Mouse (Mus musculus) hindbrain, postnatal 0 days (tissue): ENCODE data around the gene Hoxd4. TPM values are rescaled to one million over a fixed set of nuclear protein-coding genes. Genes with fewer than 3 reads are reported as not detected.
A peak's percentile ranks its signal among the peaks of the same experiment; 100 is the strongest.

Experiments
- ATAC-seq: fragments of 200-750 bp; cut with Nextera tagmentation; 2 replicates; pipeline ENCODE4 v1.8.0; 2017; ENCODE audit warnings: mild to moderate bottlenecking, moderate TSS enrichment, moderate library complexity
- DNase-seq: peaks from one replicate; pipeline ENCODE4 v3.0.0-alpha.2; 2015; ENCODE audit warnings: low spot score
- H3K27ac ChIP-seq: fragments of 300-500 bp; sonication (generic); 2 replicates; pipeline ENCODE4 v1.5.1; 2014; ENCODE audit warnings: mild to moderate bottlenecking
- H3K27me3 ChIP-seq: fragments of 300-500 bp; sonication (generic); 2 replicates; pipeline ENCODE4 v1.6.1; 2014; ENCODE audit warnings: low read length, mixed read lengths; ENCODE audit not compliant: insufficient read depth
- H3K36me3 ChIP-seq: fragments of 300-500 bp; sonication (generic); 2 replicates; pipeline ENCODE4 v1.6.1; 2014; ENCODE audit warnings: low read length, mixed read lengths; ENCODE audit not compliant: insufficient read depth
- H3K4me1 ChIP-seq: fragments of 300-500 bp; sonication (generic); 2 replicates; pipeline ENCODE4 v1.6.1; 2014; ENCODE audit warnings: antibody characterized with exemption, low read length, mixed read lengths; ENCODE audit not compliant: insufficient read depth
- H3K4me2 ChIP-seq: fragments of 300-500 bp; sonication (generic); 2 replicates; pipeline ENCODE4 v1.6.1; 2014; ENCODE audit warnings: low read depth, mild to moderate bottlenecking, low read length, moderate library complexity, mixed read lengths
- H3K4me3 ChIP-seq: fragments of 300-500 bp; sonication (generic); 2 replicates; pipeline ENCODE4 v1.5.1; 2014; ENCODE audit warnings: low read length
- H3K9ac ChIP-seq: fragments of 300-500 bp; sonication (generic); replicated peaks from 2 replicates; pipeline ENCODE4 v1.6.1; 2014; ENCODE audit warnings: mild to moderate bottlenecking, low read length, moderate library complexity, mixed read lengths
- H3K9me3 ChIP-seq: fragments of 300-500 bp; sonication (generic); 2 replicates; pipeline ENCODE4 v1.6.1; 2016; ENCODE audit warnings: low read length, mixed read lengths
- CTCF ChIP-seq: IDR thresholded peaks from 2 replicates; pipeline ENCODE4 v1.5.1; 2016; ENCODE audit warnings: antibody characterized with exemption, control low read depth, low read depth
- WGBS: fragments of 180-500 bp; shearing (Covaris S2); extraction: QIAGEN DNeasy Blood & Tissue Kit; methylation state at CpG from one replicate; pipeline ENCODE4 v1.1.7; 2014; 5-methylcytosine and 5-hydroxymethylcytosine counted together
- polyA plus RNA-seq: library from polyadenylated mRNA; unstranded; fragments of >200 nt; fragmentation: Nextera tagmentation; extraction: Ambion mirVana; gene quantifications from 2 replicates; pipeline ENCODE4 v1.2.1, GENCODE M21; 2015
- total RNA-seq: library from RNA; depleted of rRNA; stranded (reverse); fragments of >200 nt; gene quantifications from 2 replicates; pipeline ENCODE4 v1.2.3, GENCODE M21; 2014

Hoxd4 gene
- total and polyA plus RNA-seq, 2 experiments from 2014 or later: 1.6 to 18.1 TPM

- no peaks in the 10 kb centered on the region for H3K4me1 ChIP-seq
- no peak for ATAC-seq
- H3K27ac ChIP-seq: no peak overlapping the region
- H3K27me3 ChIP-seq: peaks cover 89% of the 10 kb centered on the region
- no peak overlapping the region for H3K4me3 ChIP-seq
- no peak overlapping the region for H3K9ac ChIP-seq
- TF ChIP-seq CTCF: no peak
- no peak overlapping the region for H3K4me2 ChIP-seq
- no peaks in the 10 kb centered on the region for H3K9me3 ChIP-seq
- DNase-seq: no peak
- WGBS: 6% methylated on average over 10 of the region's 10 CpGs
- H3K36me3 ChIP-seq: no peaks in the 10 kb centered on the region
These were observed 8.4 kb upstream of the Hoxd4 start for GRCm38 (mm10) chr2:74703317-74703716.

- Histone ChIP-seq H3K27ac (no peak overlapping the region), H3K4me2 (no peak overlapping the region), H3K36me3 (no peaks in the 10 kb centered on the region), H3K27me3 (peaks cover 92% of the 10 kb centered on the region), H3K4me1 (no peaks in the 10 kb centered on the region), H3K9ac (no peak overlapping the region), H3K9me3 (no peaks in the 10 kb centered on the region), H3K4me3 (no peak overlapping the region)
- WGBS: 2% methylated on average over 26 of the region's 26 CpGs
- ATAC-seq: no peak
- DNase-seq: no peak
- TF ChIP-seq CTCF: no peak
These were observed 7.9 kb upstream of the Hoxd4 start for GRCm38 (mm10) chr2:74703720-74704392.

DNA sequence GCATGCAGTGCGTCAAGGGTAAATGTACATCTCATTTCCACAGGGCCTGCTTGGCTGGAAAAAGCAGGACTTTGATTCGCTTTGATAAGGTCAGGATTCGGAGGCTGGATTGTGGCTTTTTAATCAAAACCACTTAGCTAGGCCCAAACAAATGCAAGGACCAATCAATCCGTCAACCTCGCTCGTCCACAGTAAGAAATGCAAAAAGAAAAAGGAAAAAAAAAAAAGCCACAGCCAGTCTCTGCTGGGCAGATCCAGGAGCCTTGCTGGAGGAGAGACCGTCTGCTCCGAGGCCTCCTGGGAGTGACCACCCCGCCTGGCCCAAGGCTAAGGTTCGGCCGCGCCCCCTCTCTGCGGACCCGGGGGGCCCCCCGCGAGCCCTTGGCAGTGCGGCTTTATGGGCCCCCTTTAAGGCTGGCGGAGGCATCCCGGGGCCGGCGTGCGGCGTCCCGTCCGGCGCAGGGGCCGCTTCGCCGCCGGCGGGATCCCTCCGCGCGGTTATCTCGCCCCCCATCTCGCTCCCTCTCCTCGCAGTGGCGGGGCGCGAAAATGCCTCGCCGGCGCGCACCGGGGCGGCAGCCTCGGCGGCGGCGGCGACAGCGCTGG is 7.2 kb upstream of the Hoxd4 start, which contains the start of gene Hoxd8:
Gene Hoxd8 (plus strand): TSS at position 223 of the 606 bp plus-strand sequence.
- no peak within 1 kb of the TSS for H3K9ac ChIP-seq
- WGBS: 2% methylated on average over 32 of the region's 52 CpGs
- peak within 1 kb of the TSS; percentile 26 for H3K4me3 ChIP-seq
- ATAC-seq (no peak; the same call in 1 of the 2 replicates), DNase-seq (no peak)
- H3K27ac ChIP-seq: no peak within 1 kb of the TSS
- H3K4me1 ChIP-seq: no peaks in the 10 kb centered on the region
- no peak for TF ChIP-seq CTCF
- no peaks in the 10 kb centered on the region for H3K36me3 ChIP-seq
- H3K4me2 ChIP-seq: peak within 1 kb of the TSS; percentile 48
- H3K27me3 ChIP-seq: peaks cover 92% of the 10 kb centered on the region
- H3K9me3 ChIP-seq: no peaks in the 10 kb centered on the region

- DNase-seq (no peak), ATAC-seq (peak; percentile 28; the same call in 1 of the 2 replicates)
- Histone ChIP-seq H3K4me1 (no peaks in the 10 kb centered on the region), H3K9me3 (no peaks in the 10 kb centered on the region), H3K9ac (no peak overlapping the region), H3K4me3 (peak overlapping the region; percentile 26), H3K36me3 (no peaks in the 10 kb centered on the region), H3K27me3 (peaks cover 92% of the 10 kb centered on the region), H3K4me2 (peak overlapping the region; percentile 48), H3K27ac (no peak overlapping the region)
- no peak for TF ChIP-seq CTCF
- WGBS: 6% methylated on average over 24 of the region's 66 CpGs
These were observed 6.7 kb upstream of the Hoxd4 start for GRCm38 (mm10) chr2:74704999-74705466.

DNA sequence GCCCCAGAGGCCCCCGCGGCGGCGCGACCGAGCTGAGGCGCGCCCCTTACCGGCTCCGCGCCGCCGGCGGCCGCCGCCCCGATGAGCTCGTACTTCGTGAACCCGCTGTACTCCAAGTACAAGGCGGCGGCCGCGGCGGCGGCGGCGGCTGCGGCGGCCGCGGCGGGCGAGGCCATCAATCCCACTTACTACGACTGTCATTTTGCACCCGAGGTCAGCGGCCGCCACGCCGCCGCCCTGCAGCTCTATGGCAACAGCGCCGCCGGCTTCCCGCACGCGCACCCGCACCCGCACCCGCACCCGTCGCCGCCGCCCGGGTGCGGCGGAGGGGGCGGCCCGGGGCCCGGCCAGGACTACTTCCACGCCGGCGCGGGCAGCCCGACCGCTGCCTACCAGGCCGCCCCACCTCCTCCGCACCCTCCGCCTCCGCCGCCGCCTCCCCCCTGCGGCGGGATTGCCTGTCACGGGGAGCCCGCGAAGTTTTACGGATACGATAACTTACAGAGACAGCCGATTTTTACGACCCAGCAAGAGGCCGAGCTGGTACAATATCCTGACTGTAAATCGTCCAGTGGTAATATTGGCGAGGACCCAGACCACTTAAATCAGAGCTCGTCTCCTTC is 6.2 kb upstream of the Hoxd4 start:
- no peak for TF ChIP-seq CTCF
- DNase-seq (no peak), ATAC-seq (peak; percentile 35; the same call in 1 of the 2 replicates)
- Histone ChIP-seq H3K36me3 (no peaks in the 10 kb centered on the region), H3K9me3 (no peaks in the 10 kb centered on the region), H3K4me3 (peak overlapping the region; percentile 26), H3K9ac (no peak overlapping the region), H3K4me1 (no peaks in the 10 kb centered on the region), H3K27ac (no peak overlapping the region), H3K4me2 (peak overlapping the region; percentile 48), H3K27me3 (peaks cover 92% of the 10 kb centered on the region)
- 2% methylated on average over 57 of the region's 85 CpGs for WGBS

DNA sequence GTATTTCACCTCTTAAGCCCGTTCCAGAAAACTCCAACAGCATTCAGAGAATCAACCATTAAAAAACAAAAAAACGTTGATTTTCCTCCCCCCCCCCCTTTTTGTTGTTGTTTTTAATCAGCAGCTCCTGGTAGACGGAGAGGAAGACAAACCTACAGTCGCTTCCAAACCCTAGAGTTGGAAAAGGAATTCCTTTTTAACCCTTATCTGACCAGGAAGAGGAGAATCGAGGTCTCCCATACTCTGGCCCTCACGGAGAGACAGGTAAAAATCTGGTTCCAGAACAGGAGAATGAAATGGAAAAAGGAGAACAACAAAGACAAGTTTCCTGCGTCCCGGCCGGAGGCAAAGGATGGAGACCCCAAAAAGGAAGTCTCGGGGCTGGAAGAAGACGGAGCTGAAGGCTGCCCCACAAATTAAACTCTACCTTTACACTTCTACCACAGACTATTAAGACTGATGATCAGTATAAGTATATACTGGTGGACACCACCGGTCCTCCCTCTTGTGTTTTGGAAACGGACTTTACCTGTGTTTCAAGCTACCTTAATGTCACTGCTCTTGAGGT is 5.3 kb upstream of the Hoxd4 start:
- Histone ChIP-seq H3K4me1 (no peaks in the 10 kb centered on the region), H3K4me3 (no peak overlapping the region), H3K9me3 (no peaks in the 10 kb centered on the region), H3K27ac (no peak overlapping the region), H3K27me3 (peaks cover 86% of the 10 kb centered on the region), H3K4me2 (no peak overlapping the region), H3K9ac (no peak overlapping the region), H3K36me3 (no peaks in the 10 kb centered on the region)
- TF ChIP-seq CTCF: no peak
- 3% methylated on average over 13 of the region's 13 CpGs for WGBS
- no peak for ATAC-seq
- DNase-seq: no peak
